Mouse (Mus musculus) cerebellum, postnatal 36 days (tissue): ENCODE results near the gene Rdh7.
A peak's percentile ranks its signal among the peaks of the same experiment; 100 is the strongest.
"Not testable (repeated sequence)": the region's sequence is repeated elsewhere in the genome, so short reads cannot be mapped to it uniquely, and the experiment has no call there.

Source experiments
- DNase-seq, 2 experiments: peaks; one replicate each; pipeline ENCODE4 v3.0.0; 2021 to 2022; ENCODE audit warnings: mixed read lengths in 2 of 2

Rdh7 gene

DNA sequence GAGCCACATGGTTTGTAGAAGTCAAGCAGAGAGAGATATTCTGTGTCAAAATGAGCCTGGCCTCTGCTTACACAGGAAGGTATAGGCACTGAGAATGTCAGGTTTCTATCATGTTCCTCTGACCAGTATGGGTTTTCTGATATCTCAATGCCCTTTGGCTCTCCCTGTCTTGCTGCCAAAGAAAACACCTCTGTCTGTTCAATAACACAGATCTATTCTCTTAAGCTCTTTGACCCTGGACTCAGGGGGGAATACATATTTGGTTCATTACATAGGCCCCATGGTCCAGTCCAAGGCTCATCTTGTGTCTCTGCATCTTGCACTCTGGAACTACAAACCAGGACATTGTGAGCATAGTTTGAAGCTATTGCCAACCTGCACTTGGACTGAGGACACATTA lies at the start of gene Rdh7:
Gene Rdh7, minus strand, starts transcription at position 213 of the 400 bp plus-strand sequence.
- DNase-seq = no peak

DNA sequence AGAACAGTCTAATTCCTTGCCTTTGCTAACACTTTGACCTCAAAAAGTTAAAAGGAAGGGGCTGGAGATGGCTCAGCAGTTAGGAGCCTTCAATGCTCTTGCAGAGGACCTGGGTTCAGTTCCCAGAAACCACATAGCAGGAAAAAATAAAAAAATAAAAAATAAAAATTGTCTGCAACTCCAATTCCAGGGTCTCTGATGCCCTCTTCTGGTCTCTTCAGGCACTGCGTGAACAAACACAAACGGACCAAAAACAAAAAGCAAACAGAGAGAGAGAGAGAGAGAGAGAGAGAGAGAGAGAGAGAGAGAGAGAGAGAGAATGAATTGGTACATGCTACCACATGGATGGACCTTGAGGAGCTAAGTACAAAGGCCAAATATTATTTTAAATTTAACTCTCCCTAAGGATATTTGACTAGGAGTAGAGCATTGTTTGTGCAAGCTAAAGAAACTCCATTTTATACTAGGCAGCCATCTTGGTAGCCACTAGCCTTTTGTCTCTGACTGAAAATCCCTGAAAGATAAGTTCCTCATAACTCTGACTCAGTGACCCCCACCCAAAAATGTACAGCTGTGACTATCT lies 48.9 kb upstream of the Rdh7 start:
- peak; percentile 61 to 75 for DNase-seq

DNA sequence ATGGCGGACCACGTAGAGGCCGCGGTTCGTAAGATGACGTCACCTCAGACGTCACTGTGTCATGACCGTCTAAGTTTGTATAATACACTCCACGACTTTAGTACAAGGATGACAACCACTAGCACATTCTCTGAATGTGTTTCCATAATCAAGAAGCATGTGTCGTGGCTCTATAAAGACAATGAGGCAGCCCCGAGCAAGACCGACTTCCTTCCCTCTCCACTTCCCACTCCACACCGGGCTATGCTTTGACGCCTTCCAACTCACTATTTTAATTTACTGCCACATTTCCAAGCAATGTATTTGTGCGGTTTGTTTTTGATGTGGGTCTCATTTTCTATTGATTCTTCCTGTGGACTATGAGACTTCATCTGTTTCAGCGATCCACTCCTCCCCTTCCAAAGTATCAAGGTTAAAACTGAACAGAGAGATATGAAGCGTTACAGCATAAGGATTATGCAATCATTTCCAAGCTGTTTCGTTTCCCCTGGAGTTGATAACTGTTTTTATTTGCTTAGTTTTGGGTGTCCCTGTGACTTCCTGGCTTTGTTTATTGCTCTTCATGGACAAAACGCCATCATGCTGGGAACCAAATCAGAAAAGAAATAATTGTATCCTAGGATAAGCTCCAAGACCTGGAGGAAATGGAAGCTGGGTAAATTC lies 48.3 kb upstream of the Rdh7 start:
- no peak for DNase-seq

DNA sequence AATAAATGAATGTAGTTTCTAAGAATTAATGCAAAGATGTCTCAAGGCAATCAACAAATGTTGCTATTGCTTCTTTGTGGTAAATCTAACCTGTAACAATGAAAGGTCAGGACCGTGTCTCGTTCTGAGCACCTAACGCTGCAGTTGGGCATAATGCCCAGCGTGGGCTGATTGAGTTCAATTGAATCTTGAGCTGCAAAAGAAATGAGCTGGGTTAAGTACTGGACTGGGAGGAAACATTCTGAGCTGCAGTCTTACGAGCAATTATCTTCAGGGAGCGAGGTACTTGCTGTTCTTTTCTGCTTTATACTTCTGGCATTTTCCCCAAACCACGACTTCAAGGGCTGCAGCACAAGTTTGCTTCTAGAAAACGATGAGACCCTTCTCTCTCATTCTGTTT lies 47.7 kb upstream of the Rdh7 start:
- no peak for DNase-seq

DNA sequence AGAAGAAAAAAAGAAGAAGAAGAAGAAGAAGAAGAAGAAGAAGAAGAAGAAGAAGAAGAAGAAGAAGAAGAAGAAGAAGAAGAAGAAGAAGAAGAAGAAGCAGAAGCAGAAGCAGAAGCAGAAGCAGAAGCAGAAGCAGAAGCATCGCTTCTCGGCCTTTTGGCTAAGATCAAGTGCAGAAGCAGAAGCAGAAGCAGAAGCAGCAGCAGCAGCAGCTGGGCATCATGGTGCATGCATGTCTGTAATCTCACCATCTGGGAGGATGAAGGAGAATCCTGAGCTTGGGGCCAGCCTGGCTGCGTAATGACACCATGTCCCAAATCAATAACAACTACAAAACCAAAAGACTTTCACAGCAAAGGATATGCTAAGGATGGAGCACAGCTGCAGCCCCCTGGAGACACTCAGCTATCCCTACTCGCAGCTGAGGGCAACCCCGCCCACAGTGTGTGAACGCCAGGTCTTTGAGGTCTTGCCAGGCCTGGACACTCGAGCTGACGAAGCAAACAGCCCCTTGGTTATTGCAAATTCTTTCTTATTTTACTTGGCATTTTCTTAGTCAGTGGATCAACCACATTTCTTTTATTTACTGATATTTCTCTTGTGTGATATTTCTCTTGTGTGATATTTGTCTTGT lies 43.8 kb upstream of the Rdh7 start:
- DNase-seq = no peak

DNA sequence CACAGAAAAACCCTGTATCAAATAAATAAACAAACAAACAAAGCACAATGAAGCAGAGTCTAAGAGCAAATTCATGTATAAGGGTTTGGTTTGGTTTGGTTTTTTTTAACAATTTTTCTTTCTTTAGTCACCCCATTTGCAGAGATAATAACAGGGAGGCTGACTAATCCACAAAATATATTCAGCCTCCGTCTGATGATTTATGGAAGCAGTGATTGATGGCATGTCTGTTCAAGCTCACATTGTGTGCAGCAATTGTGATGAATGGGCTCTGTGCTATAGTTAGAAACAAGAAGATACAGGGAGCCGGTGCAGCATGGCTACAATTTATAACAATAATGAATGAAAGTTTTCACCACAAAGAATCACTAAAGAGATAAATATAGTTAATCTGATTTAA lies 39.1 kb upstream of the Rdh7 start:
- no peak for DNase-seq

DNA sequence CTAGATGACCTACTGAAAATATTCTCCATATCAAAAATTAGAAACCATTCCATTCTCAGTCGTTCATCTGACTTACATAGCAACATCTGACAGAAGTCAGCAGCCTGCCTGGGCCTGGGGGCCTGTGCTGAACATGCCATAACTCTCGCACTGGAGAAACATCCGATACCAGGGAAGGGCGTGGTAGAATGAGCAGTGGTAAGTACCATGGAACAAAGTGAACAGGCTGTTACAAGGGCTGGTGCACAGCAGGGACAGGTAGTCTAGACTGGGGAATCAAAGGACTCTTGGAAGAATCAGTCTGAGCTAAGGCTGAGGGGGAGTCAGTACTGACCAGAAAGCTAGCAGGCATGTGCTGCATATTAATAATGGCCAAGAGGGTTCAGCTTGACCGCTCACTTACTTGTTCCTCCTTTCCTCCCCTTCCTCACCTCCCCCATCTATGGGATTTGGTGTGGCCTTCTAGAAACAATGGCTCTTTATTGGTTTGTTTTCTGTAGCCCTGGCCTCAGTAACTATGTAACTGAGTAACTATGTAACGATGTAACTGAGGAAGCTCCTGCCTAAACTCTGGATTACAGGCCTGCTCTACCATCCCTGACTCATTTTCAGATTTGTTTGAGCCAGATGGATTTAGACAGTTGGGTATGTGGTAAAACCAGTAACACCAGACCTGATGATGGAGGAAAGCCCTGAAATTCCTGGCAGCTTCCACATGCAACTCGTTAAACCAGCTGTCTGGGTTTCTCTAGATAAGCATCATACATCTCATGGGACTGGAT lies 36.2 kb upstream of the Rdh7 start:
- no peak for DNase-seq

DNA sequence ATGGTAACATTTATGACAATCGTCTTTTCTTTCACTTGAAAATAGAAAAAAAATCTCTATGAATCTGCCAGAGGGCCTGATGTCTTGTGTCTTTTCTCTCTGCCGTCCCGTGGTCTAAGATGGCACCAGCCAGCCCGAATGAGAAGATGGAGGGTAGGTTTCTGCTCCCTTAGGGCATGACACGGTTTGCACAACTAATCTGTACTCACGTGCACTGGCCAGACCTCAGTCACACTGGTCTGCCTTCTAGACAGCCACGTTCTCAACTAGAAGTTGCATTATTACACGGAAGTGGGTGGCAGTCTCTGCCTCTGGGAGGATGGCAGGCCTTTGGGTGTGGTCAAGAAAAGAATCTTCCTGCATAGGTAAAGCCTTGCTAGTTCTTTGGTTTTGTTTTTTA lies 34.4 kb upstream of the Rdh7 start:
- DNase-seq = no peak

DNA sequence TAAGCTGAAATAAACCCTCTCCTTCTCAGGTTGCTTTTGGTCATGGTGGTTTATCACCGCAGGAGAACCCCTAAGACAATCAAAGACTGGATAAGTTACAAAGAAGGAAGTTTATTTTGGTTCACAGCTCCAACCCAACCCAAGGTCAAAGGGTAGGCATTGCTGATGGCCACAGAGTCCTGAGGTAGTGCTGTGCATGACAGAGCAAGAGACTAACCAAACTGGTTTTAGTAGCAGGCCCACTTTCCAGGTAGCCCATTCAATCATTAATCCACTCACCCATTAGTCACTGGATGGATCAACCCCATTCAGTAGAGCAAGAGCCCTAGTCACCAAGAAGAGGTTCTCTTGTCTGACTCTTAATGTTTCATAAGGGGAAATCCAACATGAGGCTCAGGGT lies 33.6 kb upstream of the Rdh7 start:
- no peak for DNase-seq

DNA sequence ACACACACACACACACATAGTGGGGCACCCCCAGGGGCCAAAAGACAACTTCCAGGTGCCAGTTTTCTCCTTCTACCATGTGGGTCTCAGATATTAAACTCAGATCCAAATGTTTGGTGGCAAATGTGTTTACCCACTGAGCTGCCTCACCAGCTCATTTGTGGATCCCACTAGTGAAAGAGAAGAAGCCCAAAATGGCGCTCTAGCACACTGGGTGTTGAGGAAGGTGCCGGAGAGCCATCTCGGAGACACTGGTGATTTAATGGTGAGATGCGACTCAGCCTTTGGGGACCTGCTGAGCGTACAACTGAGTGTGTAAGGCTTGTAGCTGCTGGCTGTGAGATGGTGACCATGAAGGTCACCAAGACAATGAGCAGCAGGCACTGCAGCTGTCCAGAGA lies 29.0 kb upstream of the Rdh7 start:
- DNase-seq = no peak

DNA sequence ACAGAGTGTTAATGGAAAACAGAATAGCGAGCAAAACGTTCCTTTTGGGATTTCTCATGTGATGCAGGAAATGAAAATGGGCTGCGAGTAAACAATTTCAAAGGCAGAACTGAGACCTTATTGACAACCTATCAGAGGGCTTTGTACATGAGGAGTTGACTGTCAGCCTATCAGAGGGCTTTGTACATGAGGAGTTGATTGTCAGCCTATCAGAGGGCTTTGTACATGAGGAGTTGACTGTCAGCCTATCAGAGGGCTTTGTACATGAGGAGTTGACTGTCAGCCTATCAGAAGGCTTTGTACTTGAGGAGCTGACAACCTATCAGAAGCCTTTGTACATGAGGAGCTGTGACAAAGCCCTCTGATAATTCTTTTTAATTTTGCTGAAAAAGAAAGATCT lies 28.6 kb upstream of the Rdh7 start:
- not testable (repeated sequence) for DNase-seq

DNA sequence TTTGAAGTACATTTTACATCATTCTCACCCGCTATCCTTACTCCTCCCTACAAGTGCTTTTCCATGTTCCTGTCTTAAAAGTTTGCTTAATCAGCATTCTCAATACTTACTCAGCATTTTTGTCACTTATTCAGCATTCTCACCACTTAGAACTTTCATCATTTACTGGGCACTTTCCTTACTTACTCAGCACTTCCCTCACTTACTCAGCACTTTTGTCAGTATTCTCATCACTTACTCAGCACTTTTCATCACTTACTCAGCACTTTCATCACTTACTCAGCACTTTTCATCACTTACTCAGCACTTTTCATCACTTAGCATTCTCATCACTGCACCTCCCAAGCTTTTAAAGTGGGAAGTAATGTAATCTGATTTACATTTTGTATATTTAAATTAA lies 27.0 kb upstream of the Rdh7 start:
- no peak for DNase-seq

DNA sequence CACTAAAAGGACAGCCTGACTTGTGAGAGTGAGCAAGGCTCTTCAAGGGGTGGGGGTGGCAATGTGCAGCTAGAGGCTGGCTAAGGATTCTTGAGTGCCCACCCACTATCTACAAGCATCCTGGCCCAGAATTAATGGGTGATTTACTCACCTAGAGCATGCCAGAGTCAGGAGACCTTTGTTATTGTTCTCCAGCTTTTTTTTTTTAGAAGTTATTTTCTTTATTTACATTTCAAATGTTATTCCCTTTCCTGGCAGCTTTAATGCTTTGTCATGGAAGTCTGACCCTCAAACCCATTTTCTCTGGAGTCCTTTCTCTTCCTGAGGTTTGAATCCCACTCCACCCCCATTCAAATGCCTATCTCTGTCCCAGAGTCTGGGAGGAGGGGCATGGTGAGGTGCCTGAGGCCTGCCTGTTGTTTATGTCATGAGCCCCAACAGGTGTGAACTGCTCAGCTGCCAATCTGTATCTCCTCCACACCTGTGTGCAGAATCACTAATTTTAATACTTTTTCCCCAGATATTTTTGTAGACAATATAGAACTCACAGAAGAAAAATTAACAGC lies 18.9 kb upstream of the Rdh7 start:
- DNase-seq = no peak

DNA sequence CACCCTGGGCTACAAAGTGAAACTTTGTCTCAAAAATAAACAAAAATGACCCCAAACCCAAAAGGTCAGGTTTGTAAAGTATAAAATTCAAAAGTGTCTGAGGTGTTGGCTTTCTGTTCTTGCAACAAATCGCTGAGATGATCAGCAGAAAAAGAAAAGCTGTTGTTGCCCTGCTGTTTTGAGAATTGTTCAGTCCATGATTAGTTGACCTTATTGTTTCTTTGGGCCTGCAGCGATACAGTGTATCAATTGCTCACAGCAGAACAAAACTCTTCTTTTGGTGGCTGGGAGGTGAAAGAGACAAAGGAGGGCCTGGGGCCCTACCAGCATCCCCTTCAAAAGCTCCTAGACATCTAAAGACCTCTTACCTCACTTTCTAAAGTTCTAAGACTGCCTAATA lies 17.5 kb upstream of the Rdh7 start:
- no peak for DNase-seq

DNA sequence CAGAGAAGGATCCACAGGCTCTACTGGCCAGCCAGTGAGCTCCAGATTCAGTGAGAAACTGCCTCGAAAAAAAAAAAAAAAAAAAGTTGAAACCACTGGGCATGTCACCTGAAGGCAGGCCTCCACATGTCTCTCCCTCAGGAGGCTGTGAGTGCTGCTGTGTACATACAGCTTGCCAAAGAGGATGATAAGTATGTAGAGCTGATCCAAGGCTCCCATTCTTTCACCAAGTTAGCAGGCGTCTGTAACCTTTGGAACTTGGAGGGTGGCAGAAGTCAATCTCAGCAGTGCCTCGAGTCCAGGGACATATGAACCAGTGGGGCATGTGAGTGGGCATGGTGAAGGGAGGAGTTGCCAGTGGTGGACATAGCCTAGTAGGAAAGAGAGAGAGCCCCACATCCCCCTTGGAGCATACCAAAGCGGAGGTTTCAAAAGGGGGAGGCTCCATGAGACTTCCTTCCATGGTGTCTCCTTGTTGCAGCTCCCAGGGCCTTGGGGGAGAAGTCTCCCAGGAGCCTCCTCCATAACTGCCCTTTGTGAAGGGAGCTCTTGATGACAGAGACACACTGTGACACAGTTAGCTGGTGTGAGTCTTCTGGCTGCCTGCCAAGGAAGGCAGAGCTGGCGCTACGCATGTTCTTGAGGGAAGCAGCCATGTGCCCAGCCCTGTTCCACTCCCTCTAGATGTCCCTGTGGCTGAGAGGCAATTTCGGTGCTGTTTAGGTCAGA lies 16.3 kb upstream of the Rdh7 start:
- peak in 1 of 2 experiments; percentile 4 for DNase-seq

DNA sequence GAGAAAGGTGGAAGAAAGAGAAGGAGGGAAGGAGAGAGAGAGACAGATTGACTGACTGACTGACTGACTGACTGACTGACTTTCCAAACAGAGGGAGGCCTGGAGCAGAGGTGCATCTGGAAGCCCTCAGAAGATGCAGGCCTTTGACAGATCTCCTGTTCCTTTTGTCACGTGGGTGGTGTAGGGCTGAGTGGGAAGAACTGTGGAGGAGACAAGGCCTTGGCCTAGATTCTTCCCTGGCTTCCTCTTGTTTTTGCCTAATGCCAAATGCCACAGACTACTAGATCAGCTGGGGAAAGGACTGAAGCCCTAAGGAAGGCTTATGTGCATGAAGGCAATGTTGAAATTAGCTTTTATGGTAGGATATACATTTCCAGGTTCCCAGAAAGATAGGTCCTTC lies 14.5 kb upstream of the Rdh7 start:
- no peak for DNase-seq

DNA sequence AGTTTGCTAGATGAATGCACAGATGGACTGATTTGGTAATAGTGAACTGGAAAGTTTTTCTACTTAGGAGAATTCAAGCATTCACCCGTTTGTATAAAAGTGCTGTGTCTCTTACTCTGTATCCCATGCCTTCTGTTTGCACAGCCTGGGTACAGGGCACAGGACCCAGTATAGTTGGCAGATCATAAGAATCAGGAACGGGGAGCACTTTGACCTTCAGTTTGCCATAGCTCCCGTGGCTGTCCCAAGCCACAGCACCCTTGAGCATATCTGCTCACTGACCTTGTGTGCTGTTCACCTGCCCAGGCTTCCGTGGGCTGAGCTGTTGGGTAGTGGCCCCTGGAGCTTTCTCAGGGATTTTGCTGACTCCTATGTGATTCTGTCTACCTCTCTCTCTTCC lies 13.1 kb upstream of the Rdh7 start:
- no peak for DNase-seq

DNA sequence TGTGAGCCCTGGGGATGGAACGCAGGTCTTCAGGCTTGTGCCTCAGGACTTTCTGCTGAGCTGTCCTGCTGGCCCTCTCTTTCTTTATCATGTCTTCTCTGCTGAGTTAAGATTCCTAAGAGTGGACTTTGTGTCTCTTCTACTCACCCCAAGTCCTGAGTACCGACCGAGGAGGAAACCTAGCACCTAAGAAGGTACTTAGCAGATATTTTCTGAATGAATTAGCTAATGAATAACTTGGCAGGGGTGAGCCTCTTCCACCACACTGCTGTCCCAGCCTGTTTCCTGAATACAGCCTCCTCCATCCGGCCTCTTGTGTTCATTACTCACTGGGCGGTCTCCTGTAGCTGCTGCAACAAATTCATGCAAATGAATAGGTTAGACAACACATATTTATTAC lies 11.2 kb upstream of the Rdh7 start:
- DNase-seq = no peak

DNA sequence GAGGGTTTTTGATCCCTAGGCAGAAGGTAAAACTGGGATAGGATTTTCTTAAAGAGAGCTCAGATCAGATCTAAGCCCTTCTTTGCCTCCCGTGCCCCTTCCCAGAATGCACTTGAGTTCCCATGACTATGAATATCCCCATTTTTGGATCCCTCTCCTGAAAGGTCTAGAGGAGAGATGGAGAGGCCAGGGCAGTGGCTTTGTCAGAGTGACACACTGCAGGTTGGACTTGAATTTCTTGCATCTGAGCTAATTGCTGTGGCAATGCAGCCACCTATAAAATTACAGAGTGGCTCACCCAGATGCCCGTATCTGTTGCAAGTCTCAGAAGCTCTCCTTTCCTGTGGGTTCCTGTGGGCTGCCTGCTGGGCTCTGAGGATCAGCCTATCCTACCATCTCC lies 9.6 kb upstream of the Rdh7 start, which contains the start of gene Sdr9c7:
Gene Sdr9c7, plus strand, starts transcription at position 301 of the 400 bp plus-strand sequence.
- DNase-seq = no peak

DNA sequence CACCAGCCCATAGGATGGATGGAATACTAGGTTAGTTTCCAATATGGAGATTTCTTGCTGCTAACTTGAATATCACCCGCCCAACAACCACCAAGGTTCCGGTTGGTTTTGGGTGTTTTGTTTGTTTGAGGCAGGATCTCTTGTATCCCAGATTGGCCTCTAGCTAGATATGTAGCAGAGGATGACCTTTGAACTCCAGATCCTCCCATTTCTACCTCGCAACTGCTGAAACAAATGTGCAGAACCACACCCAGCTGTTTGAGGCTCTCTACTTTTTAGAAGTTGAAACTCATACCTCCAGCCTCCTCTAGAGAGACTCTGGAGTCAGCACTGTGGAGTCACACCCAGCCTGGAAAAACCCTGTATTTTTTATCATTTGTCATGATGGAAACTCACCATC lies 8.9 kb upstream of the Rdh7 start:
- no peak for DNase-seq

DNA sequence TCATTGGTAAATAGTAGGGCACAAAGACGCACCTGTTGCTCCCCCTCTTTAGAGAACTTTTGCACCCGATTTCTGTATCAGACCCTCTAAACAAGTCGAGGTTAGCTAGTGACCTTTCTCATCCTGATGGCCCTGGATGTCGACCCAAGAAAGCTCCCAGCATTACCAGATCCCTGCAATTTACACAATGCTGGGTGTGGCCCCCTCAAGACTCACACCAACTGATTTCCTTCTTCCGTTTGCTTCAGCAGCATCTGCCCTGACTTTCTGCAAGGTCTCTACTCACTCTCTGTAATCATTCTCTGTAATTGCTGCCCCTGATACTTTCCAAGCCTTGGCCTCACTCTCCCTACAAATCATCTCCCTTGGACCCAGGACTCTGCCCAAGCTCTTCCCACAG lies 8.1 kb upstream of the Rdh7 start:
- no peak for DNase-seq

DNA sequence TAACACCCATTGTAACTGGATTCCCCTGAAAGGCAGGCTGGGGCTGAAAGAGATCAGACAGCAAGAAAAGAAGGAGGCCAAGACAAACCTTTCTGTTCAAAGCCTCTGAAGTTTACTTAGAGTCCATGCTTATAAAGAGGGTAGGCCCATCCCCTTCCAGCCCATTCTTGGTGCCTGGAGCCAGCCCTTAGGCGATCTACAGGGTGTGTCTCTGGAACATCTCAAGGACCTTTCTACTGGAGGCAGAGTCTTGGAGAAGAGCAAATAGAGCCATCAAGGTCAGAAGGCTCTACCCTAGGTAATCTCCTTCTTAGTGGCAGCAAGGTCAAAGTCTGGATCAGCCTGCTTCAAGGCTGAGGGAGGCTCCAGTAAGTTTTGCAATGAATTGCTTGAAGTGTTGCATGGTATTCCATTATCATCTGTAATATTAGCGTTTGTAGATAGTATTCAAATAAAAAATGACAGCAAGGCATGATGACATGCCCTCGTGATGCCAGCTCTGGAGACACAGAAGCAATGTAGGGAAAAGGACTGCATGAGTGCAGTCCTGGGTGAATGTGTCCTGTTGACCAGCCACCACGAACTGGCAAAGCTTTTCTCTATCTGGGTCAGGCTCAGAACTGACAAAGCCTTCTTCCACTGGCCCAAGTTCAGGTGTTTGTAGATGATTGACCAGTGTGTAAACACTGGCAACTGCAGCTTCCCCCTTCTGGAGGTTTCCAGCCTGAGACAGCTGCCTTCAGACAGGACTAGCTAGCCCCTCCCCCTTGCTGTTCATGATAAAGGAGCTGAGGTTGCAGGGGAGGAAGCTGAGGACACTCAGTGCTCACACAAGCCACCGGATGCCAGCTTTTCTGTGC lies 4.8 kb upstream of the Rdh7 start:
- DNase-seq = not testable (repeated sequence)
